Mouse (Mus musculus) thymus, adult 2 months (tissue): ENCODE data around the gene Lrp1. TPM values are rescaled to one million over a fixed set of nuclear protein-coding genes. Genes with fewer than 3 reads are reported as not detected.

Source experiments
- DNase-seq: peaks from one replicate; pipeline ENCODE4 v3.0.0; 2021
- H3K27ac ChIP-seq: fragments of 200-500 bp; 2 replicates; pipeline ENCODE4 v1.5.1; 2012; ENCODE audit warnings: low read length, control low read depth; ENCODE audit not compliant: control insufficient read depth, insufficient read depth
- H3K27me3 ChIP-seq: fragments of 200-500 bp; 2 replicates; pipeline ENCODE4 v1.6.1; 2012; ENCODE audit warnings: mild to moderate bottlenecking, low read length, moderate library complexity, mixed read lengths; ENCODE audit not compliant: control insufficient read depth, insufficient read depth
- H3K36me3 ChIP-seq: fragments of 200-500 bp; 2 replicates; pipeline ENCODE4 v1.6.1; 2012; ENCODE audit warnings: mild to moderate bottlenecking, low read length, moderate library complexity; ENCODE audit not compliant: control insufficient read depth, insufficient read depth
- H3K4me1 ChIP-seq: fragments of 200-500 bp; replicated peaks from 2 replicates; pipeline ENCODE4 v1.6.1; 2012; ENCODE audit warnings: low read length; ENCODE audit not compliant: control insufficient read depth, insufficient read depth
- H3K4me3 ChIP-seq: fragments of 200-500 bp; 2 replicates; pipeline ENCODE4 v1.5.1; 2012; ENCODE audit warnings: mild to moderate bottlenecking, low read length, control low read depth, moderate library complexity; ENCODE audit not compliant: control insufficient read depth, insufficient read depth
- CTCF ChIP-seq: fragments of 200-500 bp; IDR thresholded peaks from 2 replicates; pipeline ENCODE4 v1.5.1; 2012; ENCODE audit warnings: mild to moderate bottlenecking, control low read depth, low read length, moderate library complexity, borderline replicate concordance; ENCODE audit not compliant: control insufficient read depth, poor library complexity, insufficient read depth; ENCODE audit errors: extremely low read depth
- POLR2A ChIP-seq: fragments of 200-500 bp; IDR thresholded peaks from 2 replicates; pipeline ENCODE4 v1.6.1; 2012; ENCODE audit warnings: mild to moderate bottlenecking, low read length, control low read depth, moderate library complexity; ENCODE audit not compliant: control insufficient read depth, poor library complexity, insufficient read depth; ENCODE audit errors: extremely low read depth
- WGBS: fragments of 180-500 bp; shearing (Covaris S2); methylation state at CpG from one replicate; pipeline ENCODE4 v1.1.7; 2018; 5-methylcytosine and 5-hydroxymethylcytosine counted together
- polyA plus RNA-seq: library from polyadenylated mRNA; depleted of rRNA; stranded (reverse); fragments of >200 nt; gene quantifications from 2 replicates; pipeline ENCODE4 v1.2.3, GENCODE M21; 2012

Gene Lrp1
- polyA plus RNA-seq, 1 experiment, result 35.3 TPM

DNA sequence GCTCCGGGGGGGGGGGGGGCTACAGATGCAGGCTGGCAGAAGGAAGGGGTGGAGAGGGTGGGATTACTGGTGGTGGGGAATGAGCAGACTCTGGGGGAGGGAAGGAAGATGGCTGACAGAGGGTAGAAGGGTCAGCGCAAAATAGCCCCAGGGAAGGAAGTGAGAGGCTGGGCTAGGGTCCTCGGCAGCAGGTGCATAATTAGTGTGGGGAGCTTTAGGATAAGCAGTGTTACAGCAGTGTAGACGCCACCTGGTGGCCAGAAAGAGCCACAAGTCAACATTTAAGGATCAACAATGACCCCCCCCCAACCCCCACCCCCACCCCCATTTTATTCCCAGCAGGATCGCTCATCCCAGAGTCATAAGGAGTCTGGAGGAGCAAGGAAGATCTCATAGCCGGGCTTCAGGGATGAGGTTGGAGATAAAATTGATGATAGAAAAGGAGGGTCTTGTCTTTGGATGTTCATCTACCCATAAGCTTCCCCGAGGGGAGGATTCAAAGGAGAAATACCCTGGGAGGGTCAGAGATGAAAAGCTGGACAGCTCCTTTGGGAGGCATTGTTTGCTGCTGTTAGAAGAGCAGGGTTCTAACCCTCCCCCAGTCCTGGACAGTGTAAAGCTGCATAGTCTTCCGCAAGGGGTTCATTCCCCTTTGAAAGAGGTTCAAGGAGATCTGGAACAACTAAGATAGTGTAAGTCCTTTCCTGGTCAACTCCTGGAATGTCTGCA, 84.2 kb downstream of the Lrp1 start:
- peak; percentile 47 for DNase-seq
- H3K4me1 ChIP-seq, result peaks cover 10% of the 10 kb centered on the region

DNA sequence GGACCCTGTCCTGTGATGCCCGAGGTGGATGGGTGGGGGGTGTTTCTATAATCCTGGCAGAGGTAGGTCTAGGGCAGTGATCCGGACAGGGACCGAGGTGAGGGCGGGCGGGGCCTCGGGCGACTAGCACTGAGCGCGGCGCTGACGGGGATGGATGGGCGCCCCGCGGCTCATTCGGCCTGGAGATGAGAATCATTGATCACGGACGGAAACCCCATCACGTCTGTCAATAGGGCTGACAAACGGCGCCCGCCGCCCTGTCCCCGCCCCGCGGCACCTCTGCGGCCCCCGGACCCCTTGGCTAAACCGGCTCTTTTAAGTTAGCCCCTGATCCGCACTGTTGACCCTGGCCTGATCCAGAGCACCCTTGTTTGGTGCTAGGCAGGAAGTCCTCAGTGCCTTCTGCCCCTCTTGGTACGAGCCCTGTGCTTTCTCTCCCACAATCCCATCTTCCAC, 86.0 kb downstream of the Lrp1 start:
- no peaks in the 10 kb centered on the region for H3K36me3 ChIP-seq
- WGBS, result 8% methylated on average over 30 of the region's 30 CpGs
- no peak for DNase-seq
- H3K27ac ChIP-seq, result no peak overlapping the region
- H3K27me3 ChIP-seq, result peaks cover 37% of the 10 kb centered on the region
- H3K4me3 ChIP-seq, result no peak overlapping the region
- H3K4me1 ChIP-seq, result peaks cover 10% of the 10 kb centered on the region
- TF ChIP-seq CTCF, result no peak
- no peak for TF ChIP-seq POLR2A

More for the DNA sequence above, 84.2 kb downstream of the Lrp1 start:
- Histone ChIP-seq H3K27ac (no peak overlapping the region), H3K27me3 (peaks cover 24% of the 10 kb centered on the region), H3K36me3 (no peaks in the 10 kb centered on the region), H3K4me3 (no peak overlapping the region)
- TF ChIP-seq POLR2A, result no peak
- TF ChIP-seq CTCF, result no peak
- 17% methylated on average over 8 of the region's 8 CpGs for WGBS

DNA sequence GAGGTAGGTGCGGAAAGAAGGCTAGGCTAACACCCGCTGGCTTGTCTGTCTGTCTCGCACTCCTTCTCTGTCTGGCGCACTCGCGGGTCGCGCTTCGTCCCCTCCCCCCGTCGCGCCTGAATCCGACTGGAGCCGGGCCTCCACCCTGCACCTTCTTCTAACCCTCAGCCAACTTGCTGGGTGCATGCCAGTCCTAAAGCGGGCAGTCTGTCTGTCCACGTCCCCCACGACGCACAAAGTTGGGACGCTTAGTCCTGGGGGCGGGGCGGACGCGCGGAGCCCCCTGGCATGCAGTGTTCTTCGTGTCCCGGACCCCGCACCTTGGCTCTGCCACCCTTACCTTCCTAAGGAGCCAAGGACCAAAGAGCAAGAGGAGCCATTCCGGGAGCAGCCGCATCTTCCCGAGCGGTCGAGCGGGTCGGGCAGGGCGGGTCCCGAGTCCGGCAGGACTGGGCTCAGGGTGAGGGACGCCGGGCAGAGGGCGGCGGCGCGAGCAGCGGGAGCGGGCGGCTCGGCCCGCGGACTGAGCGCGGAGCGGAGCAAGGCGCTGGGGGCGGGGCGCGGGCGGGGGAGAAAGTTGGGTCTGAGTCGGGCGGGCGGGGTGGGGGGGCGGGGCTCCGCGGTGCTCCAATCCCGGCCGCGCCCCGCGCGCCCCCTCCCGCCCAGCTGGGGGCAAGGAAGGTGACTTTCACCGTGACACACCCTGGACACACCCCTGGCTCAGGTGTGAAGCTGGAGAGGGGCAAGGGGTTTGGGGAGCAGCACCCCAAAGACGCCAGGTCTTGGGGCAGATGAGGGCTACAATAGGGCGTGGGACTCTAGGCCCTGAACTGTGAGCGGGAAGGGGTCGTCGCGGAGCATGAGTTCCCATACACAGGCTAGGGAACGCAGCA, 86.7 kb downstream of the Lrp1 start, which contains the start of gene Nxph4:
Gene Nxph4, minus strand, starts transcription at position 524 of the 893 bp plus-strand sequence.
- peaks cover 10% of the 10 kb centered on the region for H3K4me1 ChIP-seq
- WGBS, result 2% methylated on average over 76 of the region's 78 CpGs
- peak within 1 kb of the TSS; percentile 22 for H3K4me3 ChIP-seq

DNA sequence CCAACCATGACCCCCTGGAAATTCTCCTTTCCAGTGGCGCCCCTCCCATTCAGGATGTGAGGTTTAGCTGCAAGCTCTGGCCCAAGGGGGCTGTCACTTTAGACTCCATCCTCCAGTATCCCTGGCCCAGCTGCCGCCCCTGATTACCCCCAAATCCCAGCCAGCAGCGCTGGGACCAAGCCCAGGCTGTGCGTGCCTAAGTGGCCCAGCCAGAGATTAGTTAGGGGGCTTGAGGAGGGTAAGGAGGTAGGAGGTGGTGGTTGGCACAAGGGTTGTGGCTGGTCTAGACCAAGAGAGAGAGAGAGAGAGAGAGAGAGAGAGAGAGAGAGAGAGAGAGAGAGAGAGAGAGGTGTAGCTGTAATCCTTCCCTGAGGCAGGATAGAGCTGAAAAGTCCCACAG, 89.4 kb downstream of the Lrp1 start:
- peaks cover 58% of the 10 kb centered on the region for H3K27me3 ChIP-seq
- WGBS, result 19% methylated on average over 4 of the region's 4 CpGs
- no peak for DNase-seq
- H3K27ac ChIP-seq, result no peak overlapping the region
- peaks cover 14% of the 10 kb centered on the region for H3K4me1 ChIP-seq
- no peaks in the 10 kb centered on the region for H3K36me3 ChIP-seq
- TF ChIP-seq CTCF (no peak), POLR2A (no peak)
- H3K4me3 ChIP-seq, result no peak overlapping the region

More for the DNA sequence above, 86.7 kb downstream of the Lrp1 start, which contains the start of gene Nxph4:
- H3K27ac ChIP-seq, result no peak within 1 kb of the TSS
- no peaks in the 10 kb centered on the region for H3K36me3 ChIP-seq
- H3K27me3 ChIP-seq, result peaks cover 43% of the 10 kb centered on the region
- TF ChIP-seq POLR2A, result no peak
- TF ChIP-seq CTCF, result no peak
- DNase-seq, result no peak

DNA sequence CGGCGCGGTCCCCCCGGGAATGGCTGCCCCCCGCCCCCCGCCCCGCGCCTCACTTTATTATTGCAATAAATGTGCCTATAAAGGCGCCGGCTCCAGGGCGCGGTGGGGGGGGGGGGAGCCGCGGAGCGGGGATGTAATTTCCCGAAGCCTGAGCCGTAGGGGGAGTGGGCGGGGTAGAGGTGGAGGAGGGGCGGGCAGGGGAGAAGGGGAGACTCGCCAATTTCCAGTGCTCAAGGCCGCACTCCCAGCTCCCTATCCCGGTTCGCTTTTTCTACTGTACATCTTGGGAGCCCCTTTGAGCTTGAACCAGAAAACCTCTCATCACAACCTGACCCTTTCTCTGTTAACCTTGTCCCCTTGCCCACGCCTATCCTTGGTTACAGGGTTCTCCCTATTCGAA, 90.0 kb downstream of the Lrp1 start:
- 7% methylated on average over 19 of the region's 25 CpGs for WGBS

DNA sequence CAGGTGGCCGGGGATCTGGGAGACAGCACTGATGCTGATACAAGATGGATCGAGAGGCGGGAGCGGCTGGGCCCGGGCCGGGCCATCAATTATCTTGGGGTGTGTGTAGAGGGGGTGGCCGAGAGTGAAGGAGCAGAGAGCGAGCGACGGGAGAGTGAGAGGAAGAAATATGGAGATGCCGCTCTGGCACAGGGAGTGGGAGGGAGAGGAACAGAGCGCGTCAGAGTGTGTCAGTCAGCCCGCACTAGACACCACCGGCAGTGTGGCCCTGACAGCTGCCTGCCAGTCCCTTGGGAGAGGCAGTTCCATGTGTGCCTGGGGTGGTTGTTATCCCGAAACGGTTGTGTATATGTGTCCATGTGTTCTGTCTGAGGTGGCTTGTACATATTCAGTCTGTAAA, 93.5 kb downstream of the Lrp1 start:
- Histone ChIP-seq H3K4me1 (peaks cover 21% of the 10 kb centered on the region), H3K36me3 (no peaks in the 10 kb centered on the region), H3K4me3 (no peak overlapping the region), H3K27me3 (peaks cover 45% of the 10 kb centered on the region), H3K27ac (no peak overlapping the region)
- no peak for DNase-seq
- no peak for TF ChIP-seq CTCF
- TF ChIP-seq POLR2A, result no peak
- 12% methylated on average over 17 of the region's 17 CpGs for WGBS

More for the DNA sequence above, 90.0 kb downstream of the Lrp1 start:
- H3K4me1 ChIP-seq, result peaks cover 18% of the 10 kb centered on the region
- no peak overlapping the region for H3K4me3 ChIP-seq
- DNase-seq, result no peak
- H3K27ac ChIP-seq, result no peak overlapping the region
- H3K36me3 ChIP-seq, result no peaks in the 10 kb centered on the region
- H3K27me3 ChIP-seq, result peaks cover 60% of the 10 kb centered on the region
- TF ChIP-seq POLR2A (no peak), CTCF (no peak)
